Mouse (Mus musculus) forebrain, embryonic 15.5 days (tissue): ENCODE measurements at regions not wholly inside any gene's neighbourhood (a gene's known extent, or its start where the extent isn't known, plus 50 kb on each side); places are given as distances from the start of the nearest gene placed in this dataset.

ENCODE experiments used
- microRNA counts: library from miRNA; unstranded; fragments of <30 nt; microRNA quantifications from one replicate; lab custom pipeline; 2016
- microRNA-seq: library from miRNA; unstranded; fragments of <30 nt; microRNA quantifications from one replicate; pipeline ENCODE4, GENCODE M21; 2016

MicroRNAs encoded in the stretch of these regions (microRNA counts, 519-probe panel; counts per million panel counts)
- 2,432 counts per million, percentile 51 among the panel's probes with 10 or more counts for microRNA mmu-miR-101a (lab: Ali Mortazavi, UCI)

Small RNAs in the stretch of these regions (microRNA-seq; reads per million reads assigned to microRNA genes)
- 1,347 reads per million, percentile 82 among the genes with 10 or more reads in this experiment for gene Mir101a
